Mouse (Mus musculus) heart, embryonic 14.5 days (tissue): Measurements from ENCODE around the gene Tmem165. TPM values are rescaled to one million over a fixed set of nuclear protein-coding genes. Genes with fewer than 3 reads are reported as not detected.

ENCODE experiments used
- ATAC-seq: fragments of 200-750 bp; cut with Nextera tagmentation; 2 replicates; pipeline ENCODE4 v1.8.0; 2017; ENCODE audit warnings: low read depth, moderate TSS enrichment; ENCODE audit not compliant: insufficient number of reproducible peaks, insufficient read depth, low FRiP score
- H3K27ac ChIP-seq, 2 experiments: fragments of 200-500 bp in 1 of 2; fragments of 300-500 bp in 1 of 2; sonication (generic) in 1 of 2; replicated peaks in 1 of 2; 2 replicates each; pipeline ENCODE4 v1.5.1; 2012 to 2014; ENCODE audit warnings: low read depth in 2 of 2, low read length in 2 of 2, control low read depth in 1 of 2, mild to moderate bottlenecking in 1 of 2, mixed read lengths in 1 of 2; ENCODE audit not compliant: control insufficient read depth in 1 of 2, insufficient read depth in 1 of 2
- H3K27me3 ChIP-seq: fragments of 300-500 bp; sonication (generic); 2 replicates; pipeline ENCODE4 v1.6.1; 2014; ENCODE audit warnings: mild to moderate bottlenecking, low read length, control low read depth; ENCODE audit not compliant: control insufficient read depth, insufficient read depth
- H3K36me3 ChIP-seq: fragments of 300-500 bp; sonication (generic); 2 replicates; pipeline ENCODE4 v1.6.1; 2014; ENCODE audit warnings: mild to moderate bottlenecking, control low read depth, low read length, mixed read lengths; ENCODE audit not compliant: control insufficient read depth, insufficient read depth
- H3K4me1 ChIP-seq, 2 experiments: fragments of 200-500 bp in 1 of 2; fragments of 300-500 bp in 1 of 2; sonication (generic) in 1 of 2; 2 replicates each; pipeline ENCODE4 v1.6.1; 2012 to 2014; ENCODE audit warnings: low read length in 2 of 2, control low read depth in 1 of 2, mixed read lengths in 1 of 2; ENCODE audit not compliant: control insufficient read depth in 2 of 2, insufficient read depth in 2 of 2
- H3K4me2 ChIP-seq: fragments of 300-500 bp; sonication (generic); 2 replicates; pipeline ENCODE4 v1.6.1; 2014; ENCODE audit warnings: mild to moderate bottlenecking, low read length
- H3K4me3 ChIP-seq, 2 experiments: fragments of 200-500 bp in 1 of 2; fragments of 300-500 bp in 1 of 2; sonication (generic) in 1 of 2; 2 replicates each; pipeline ENCODE4 v1.5.1; 2012 to 2014; ENCODE audit warnings: low read length in 2 of 2, mild to moderate bottlenecking in 2 of 2, control low read depth in 1 of 2, low read depth in 1 of 2, moderate library complexity in 1 of 2; ENCODE audit not compliant: control insufficient read depth in 1 of 2, insufficient read depth in 1 of 2
- H3K9ac ChIP-seq: fragments of 300-500 bp; sonication (generic); 2 replicates; pipeline ENCODE4 v1.6.1; 2014; ENCODE audit warnings: mild to moderate bottlenecking, low read length
- H3K9me3 ChIP-seq: fragments of 300-500 bp; sonication (generic); 2 replicates; pipeline ENCODE4 v1.6.1; 2016; ENCODE audit warnings: low read length, control low read depth; ENCODE audit not compliant: control insufficient read depth
- WGBS: fragments of 180-500 bp; shearing (Covaris S2); extraction: QIAGEN DNeasy Blood & Tissue Kit; methylation state at CpG from one replicate; pipeline ENCODE4 v1.1.7; 2014; 5-methylcytosine and 5-hydroxymethylcytosine counted together
- polyA plus RNA-seq: library from polyadenylated mRNA; unstranded; fragments of >200 nt; fragmentation: Nextera tagmentation; extraction: Ambion mirVana; gene quantifications from 2 replicates; pipeline ENCODE4 v1.2.1, GENCODE M21; 2014

The Tmem165 gene
- polyA plus RNA-seq, 1 experiment from 2014 or later: 101 TPM

GRCm38 (mm10) chr5:76139808-76140729 is 43.6 kb upstream of the Tmem165 start, which contains the start of gene Srd5a3:
Gene Srd5a3, plus strand, starts transcription at chr5:76140271.
- under 1% methylated on average over 64 of the region's 69 CpGs for WGBS
- peak; percentile 92 for ATAC-seq
- Histone ChIP-seq H3K27me3 (no peaks in the 10 kb centered on the region), H3K4me1 (peaks cover 18 to 22% of the 10 kb centered on the region in 2 experiments), H3K27ac (peak within 1 kb of the TSS; percentile 98 to 99), H3K9me3 (no peaks in the 10 kb centered on the region), H3K36me3 (no peaks in the 10 kb centered on the region), H3K4me2 (peak within 1 kb of the TSS; percentile 76), H3K9ac (peak within 1 kb of the TSS; percentile 90), H3K4me3 (peak within 1 kb of the TSS; percentile 77 to 94)

GRCm38 (mm10) chr5:76140730-76141066 is 43.0 kb upstream of the Tmem165 start:
- H3K9me3 ChIP-seq: no peaks in the 10 kb centered on the region
- H3K27me3 ChIP-seq: no peaks in the 10 kb centered on the region
- H3K27ac ChIP-seq: peak overlapping the region; percentile 98 to 99
- H3K4me2 ChIP-seq: peak overlapping the region; percentile 76
- no peaks in the 10 kb centered on the region for H3K36me3 ChIP-seq
- peak overlapping the region; percentile 90 for H3K9ac ChIP-seq
- peak overlapping the region; percentile 77 to 94 for H3K4me3 ChIP-seq
- ATAC-seq: peak; percentile 10; the same call in 1 of the 2 replicates
- peaks cover 18 to 22% of the 10 kb centered on the region in 2 experiments for H3K4me1 ChIP-seq
- 8% methylated on average over 9 of the region's 9 CpGs for WGBS

GRCm38 (mm10) chr5:76143356-76143755 is 40.3 kb upstream of the Tmem165 start:
- no peak overlapping the region for H3K4me3 ChIP-seq
- H3K27ac ChIP-seq: no peak overlapping the region
- no peaks in the 10 kb centered on the region for H3K9me3 ChIP-seq
- H3K4me1 ChIP-seq: peaks cover 15 to 20% of the 10 kb centered on the region in 2 experiments
- no peak overlapping the region for H3K4me2 ChIP-seq
- 0 out of 2 replicates have a peak, but pooled peaks cover 7% of the 10 kb centered on the region for H3K36me3 ChIP-seq
- no peaks in the 10 kb centered on the region for H3K27me3 ChIP-seq
- no peak overlapping the region for H3K9ac ChIP-seq
- 88% methylated on average over 4 of the region's 4 CpGs for WGBS
- no peak for ATAC-seq

GRCm38 (mm10) chr5:76146401-76146800 is 37.3 kb upstream of the Tmem165 start:
- no peaks in the 10 kb centered on the region for H3K9me3 ChIP-seq
- no peak overlapping the region for H3K4me3 ChIP-seq
- H3K36me3 ChIP-seq: peaks cover 29% of the 10 kb centered on the region
- no peaks in the 10 kb centered on the region for H3K27me3 ChIP-seq
- no peak overlapping the region for H3K27ac ChIP-seq
- ATAC-seq: no peak
- no peak overlapping the region for H3K4me2 ChIP-seq
- H3K4me1 ChIP-seq: no peaks in the 10 kb centered on the region
- no peak overlapping the region for H3K9ac ChIP-seq
- 94% methylated on average over 1 of the region's 1 CpGs for WGBS

- H3K4me3 ChIP-seq: no peak overlapping the region
- 87% methylated on average over 6 of the region's 6 CpGs for WGBS
- no peaks in the 10 kb centered on the region for H3K9me3 ChIP-seq
- no peaks in the 10 kb centered on the region for H3K27me3 ChIP-seq
- H3K4me2 ChIP-seq: no peak overlapping the region
- ATAC-seq: no peak
- H3K4me1 ChIP-seq: peaks cover 3 to 4% of the 10 kb centered on the region in 2 experiments
- H3K27ac ChIP-seq: no peak overlapping the region
- peaks cover 46% of the 10 kb centered on the region for H3K36me3 ChIP-seq
- H3K9ac ChIP-seq: no peak overlapping the region
These were observed 34.2 kb upstream of the Tmem165 start for GRCm38 (mm10) chr5:76149436-76149835.

- Histone ChIP-seq H3K9me3 (no peaks in the 10 kb centered on the region), H3K4me1 (peaks cover 11 to 19% of the 10 kb centered on the region in 2 experiments), H3K27ac (no peak overlapping the region), H3K27me3 (no peaks in the 10 kb centered on the region), H3K4me2 (no peak overlapping the region), H3K36me3 (peaks cover 53% of the 10 kb centered on the region), H3K4me3 (no peak overlapping the region), H3K9ac (no peak overlapping the region)
- ATAC-seq: no peak
- WGBS: 88% methylated on average over 6 of the region's 6 CpGs
These were observed 30.7 kb upstream of the Tmem165 start for GRCm38 (mm10) chr5:76152956-76153355.

- Histone ChIP-seq H3K4me2 (no peak overlapping the region), H3K4me1 (peaks cover 11 to 19% of the 10 kb centered on the region in 2 experiments), H3K27ac (no peak overlapping the region), H3K36me3 (peaks cover 49% of the 10 kb centered on the region), H3K4me3 (no peak overlapping the region), H3K9me3 (no peaks in the 10 kb centered on the region), H3K9ac (no peak overlapping the region), H3K27me3 (no peaks in the 10 kb centered on the region)
- no peak for ATAC-seq
- WGBS: 91% methylated on average over 11 of the region's 11 CpGs
These were observed 30.2 kb upstream of the Tmem165 start for GRCm38 (mm10) chr5:76153430-76153829.
